Mouse (Mus musculus): ENCODE results near the gene H2afy. TPM values are rescaled to one million over a fixed set of nuclear protein-coding genes. Genes with fewer than 3 reads are reported as not detected.
"Not testable (repeated sequence)": the region's sequence is repeated elsewhere in the genome, so short reads cannot be mapped to it uniquely, and the experiment has no call there.

The H2afy gene
- total RNA-seq, 2 experiments from 2014 or later: 930 to 1,485 TPM

DNA sequence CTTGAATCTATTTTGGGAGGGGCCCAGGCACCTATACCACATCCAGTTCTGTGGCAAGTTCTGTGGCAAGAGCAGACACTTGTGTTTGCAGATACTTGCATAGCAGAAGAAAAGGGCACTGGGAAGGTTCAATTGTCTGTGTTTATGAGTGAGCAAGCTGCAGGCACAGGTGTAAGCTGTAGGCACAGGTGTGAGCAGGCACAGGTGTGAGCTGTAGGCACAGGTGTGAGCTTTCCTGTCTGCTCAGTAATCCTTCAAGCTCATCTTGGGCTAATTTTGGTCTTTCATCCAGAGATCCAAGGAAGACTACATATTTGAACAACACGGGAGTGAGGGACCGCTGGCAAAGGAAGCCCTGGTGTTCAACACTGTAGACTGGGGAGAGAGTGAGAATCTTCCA, 56.5 kb downstream of the H2afy start:
- ATAC-seq (replicated peaks; ENCODE audit: poor library complexity, severe bottlenecking): no peak

DNA sequence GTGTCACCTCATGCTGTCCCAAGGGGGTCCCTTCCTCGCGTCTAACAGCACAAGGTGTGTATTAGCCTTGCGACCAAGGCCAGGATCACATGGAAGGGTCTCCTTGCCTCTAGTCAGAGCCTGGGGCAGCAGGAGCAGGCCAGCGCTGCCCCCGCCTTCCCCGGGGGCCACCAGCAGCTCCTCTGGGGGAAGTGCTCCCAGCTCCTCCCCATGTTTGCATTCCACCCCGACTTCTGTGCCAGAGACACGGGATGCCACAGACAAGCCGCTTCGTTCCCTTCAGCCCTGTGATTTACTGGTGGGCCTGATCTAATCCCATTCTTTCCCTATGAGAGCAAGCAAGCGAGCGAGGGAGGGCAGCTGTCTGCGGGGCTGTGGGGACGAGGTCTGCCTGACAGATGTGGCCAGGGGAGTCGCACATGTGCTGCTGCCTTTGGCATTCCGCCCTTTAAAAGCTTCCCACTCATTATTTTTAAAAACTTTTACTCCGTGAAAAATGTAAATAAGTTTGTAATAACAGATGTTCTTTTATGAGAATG, 57.4 kb downstream of the H2afy start:
- no peak for ATAC-seq (replicated peaks; ENCODE audit: poor library complexity, severe bottlenecking)

DNA sequence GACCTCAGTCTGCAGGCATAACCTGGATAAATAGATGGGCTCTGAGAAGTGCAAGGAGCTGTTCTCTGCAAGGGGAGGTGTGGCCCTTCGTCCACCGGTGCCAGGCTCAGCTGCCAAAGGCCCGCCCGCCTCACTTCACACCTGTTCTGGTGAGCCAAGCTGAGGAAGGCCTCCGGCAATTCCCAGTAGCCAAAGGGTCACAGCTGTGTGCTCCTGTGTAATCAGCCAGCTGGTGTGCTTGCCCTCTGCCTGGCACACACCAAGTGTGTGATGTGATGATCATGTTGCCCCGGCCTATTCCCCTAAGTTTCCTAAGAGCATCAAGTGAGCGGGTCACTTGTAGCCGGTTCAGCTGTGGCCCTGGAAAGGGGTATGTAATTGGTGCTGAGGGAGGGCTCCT, 60.2 kb downstream of the H2afy start:
- no peak for ATAC-seq (replicated peaks; ENCODE audit: poor library complexity, severe bottlenecking)

DNA sequence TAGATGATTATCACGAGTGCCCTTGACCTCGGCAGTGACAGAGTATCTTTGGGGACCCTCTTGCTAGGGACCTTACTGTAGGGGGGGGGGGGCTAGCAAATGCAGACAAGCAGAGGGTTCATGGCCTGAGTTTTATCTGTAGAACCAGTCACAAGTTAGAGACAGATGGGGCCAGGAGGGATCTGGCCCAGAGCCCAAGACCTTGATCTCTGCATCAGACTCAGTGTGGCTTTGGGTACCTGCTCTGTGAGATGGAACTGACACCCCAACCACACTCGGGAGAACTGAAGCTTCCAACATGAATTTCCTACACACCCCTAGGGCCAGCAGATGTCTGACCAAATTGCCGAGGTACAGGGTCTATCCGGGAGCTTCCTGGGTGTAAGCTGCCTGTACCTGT, 63.0 kb downstream of the H2afy start:
- ATAC-seq (replicated peaks; ENCODE audit: poor library complexity, severe bottlenecking): no peak

DNA sequence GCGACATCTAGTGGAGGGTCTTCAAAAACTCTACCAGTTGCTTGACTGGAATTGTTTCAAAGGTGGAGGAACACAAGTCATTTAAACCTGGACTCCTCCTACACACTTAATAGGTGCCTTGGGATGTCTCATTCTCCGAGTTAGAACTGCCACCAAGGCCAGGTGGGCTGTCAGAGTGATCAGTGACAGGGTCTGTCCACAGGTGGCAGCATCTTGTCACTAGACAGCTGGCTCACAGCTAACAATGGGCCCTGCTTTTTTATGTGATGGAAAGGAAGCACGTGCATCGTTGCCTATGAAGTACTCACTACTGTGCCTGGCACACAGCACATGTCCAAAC, 63.9 kb downstream of the H2afy start:
- ATAC-seq (replicated peaks; ENCODE audit: poor library complexity, severe bottlenecking): no peak

DNA sequence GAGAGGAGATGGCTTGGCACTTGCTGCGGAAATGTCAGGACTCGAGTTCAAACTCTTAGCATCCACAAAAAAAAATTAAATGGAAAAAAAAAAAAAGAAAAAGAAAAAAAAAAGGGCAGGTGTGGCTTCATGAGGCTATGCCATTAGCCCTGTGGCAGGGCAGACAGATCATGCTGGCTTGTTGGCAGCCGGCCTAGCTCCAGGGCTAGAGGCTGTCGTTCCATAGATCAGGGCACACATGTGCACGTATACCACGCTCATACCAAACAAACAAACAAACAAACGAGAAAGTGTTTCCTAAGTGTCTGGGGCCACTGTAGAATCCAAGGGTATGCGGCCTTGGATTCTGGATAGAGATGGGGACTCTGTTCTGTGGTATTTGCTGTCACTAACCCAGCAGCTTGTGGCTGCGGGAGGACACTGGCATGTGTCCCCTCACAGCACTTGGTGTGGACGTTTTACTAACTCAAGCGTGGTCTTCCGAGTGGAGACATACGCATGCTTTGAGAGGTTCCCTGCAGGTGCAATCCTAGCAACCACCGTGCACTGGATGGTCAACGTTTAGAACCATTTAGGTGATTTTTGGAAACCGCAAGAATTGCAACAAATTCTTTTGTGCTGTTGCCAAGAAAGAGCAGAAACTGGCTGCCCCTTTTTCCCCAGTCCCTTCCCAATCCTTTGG, 64.4 kb downstream of the H2afy start:
- no peak for ATAC-seq (replicated peaks; ENCODE audit: poor library complexity, severe bottlenecking)

DNA sequence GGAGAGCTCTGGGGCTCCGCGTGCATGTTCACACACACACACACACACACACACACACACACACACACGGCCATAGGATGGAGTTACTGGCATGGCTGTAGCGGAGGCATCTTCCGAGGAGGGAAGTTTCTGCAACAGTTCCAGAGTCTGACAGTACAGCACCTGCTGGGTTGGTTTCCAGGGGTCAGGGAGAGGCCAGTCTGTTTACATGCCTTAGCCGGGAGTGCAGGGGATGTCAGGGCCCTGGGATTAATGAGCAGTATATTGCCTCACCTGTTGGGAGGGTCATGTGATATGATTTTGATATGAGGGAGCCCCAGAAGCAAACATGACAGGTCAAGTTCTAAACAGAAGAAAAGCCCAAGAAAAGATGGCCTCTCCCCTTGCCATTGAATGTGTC, 66.5 kb downstream of the H2afy start:
- ATAC-seq (replicated peaks; ENCODE audit: poor library complexity, severe bottlenecking): no peak

DNA sequence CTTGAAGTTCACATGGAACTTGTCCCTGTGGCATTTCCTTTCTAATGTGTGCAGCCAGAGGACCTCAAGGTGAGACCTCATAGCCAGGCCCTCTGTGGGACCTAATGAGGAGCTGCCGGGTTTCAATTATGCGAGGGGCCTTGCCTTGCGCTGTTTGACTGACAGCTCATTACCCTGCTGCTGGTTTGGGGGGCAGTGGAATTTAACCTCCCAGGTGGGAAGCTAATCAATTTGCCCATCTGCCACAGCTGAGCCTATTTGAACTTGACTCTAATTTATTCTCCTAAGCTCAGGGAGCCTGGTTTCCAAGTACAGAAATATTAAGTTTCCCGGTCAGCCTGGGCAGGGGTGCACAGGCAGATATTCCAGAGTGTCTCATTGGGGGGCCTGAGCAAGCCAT, 67.6 kb downstream of the H2afy start:
- no peak for ATAC-seq (replicated peaks; ENCODE audit: poor library complexity, severe bottlenecking)

DNA sequence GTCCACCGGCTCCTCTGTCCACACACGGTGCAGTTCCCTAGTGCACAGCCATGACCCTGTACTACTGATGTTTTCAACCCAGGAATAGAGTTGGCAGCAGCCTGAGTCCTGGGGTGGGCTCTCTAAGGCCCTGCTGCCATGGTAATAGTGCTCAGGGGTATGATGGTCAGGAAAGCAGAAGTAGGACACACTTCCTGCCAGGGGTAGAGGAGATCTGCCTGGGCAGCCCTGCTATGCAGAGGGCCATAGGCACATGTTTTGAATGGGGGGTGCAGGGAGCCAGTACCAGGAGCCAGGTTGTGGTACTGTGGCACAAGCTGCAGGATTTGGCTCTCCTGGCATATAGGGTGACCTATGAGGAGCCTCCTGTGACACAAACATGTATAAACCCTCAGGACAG, 69.3 kb downstream of the H2afy start:
- peak; percentile 37 for ATAC-seq (replicated peaks; ENCODE audit: poor library complexity, severe bottlenecking)

DNA sequence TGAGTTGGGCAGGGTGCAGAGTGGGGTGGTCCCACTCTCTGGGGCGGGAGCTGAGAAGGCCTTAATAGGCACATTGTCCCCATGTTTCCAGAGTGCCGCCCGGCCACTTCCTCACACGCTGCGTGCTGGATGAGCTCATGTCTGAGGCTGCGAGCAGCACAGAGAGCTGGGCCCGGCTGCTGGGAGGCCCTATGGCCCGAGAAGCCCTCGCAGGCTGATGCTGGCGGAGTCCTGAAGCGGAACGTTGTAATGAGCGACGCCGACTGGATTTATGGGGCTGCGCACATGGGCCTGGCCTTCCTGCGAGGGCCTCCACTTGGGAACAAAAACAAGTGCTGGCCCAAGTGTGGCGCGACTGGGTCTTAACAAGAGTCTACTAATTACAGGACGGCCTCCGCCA, 70.0 kb downstream of the H2afy start:
- ATAC-seq (replicated peaks; ENCODE audit: poor library complexity, severe bottlenecking): no peak

DNA sequence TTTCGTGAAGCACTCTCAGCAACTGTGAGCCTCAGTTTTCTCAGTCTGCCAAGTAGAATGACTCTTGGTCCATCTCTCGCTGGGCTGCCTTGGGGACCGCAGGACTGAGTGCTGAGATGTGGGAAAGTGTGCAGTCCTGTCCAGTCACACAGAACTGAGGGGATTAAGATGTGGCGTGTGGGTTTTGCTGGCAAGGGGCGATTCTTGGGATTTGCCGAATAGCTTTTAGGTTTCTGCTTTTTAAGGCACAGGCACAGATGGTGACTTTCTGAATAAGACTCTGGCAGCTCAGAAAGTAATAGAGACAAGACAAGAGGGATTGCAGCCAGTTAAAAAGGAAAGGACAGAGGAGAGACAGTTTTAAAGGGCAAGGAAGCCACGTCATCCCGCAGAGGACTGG, 78.4 kb downstream of the H2afy start:
- no peak for ATAC-seq (replicated peaks; ENCODE audit: poor library complexity, severe bottlenecking)

DNA sequence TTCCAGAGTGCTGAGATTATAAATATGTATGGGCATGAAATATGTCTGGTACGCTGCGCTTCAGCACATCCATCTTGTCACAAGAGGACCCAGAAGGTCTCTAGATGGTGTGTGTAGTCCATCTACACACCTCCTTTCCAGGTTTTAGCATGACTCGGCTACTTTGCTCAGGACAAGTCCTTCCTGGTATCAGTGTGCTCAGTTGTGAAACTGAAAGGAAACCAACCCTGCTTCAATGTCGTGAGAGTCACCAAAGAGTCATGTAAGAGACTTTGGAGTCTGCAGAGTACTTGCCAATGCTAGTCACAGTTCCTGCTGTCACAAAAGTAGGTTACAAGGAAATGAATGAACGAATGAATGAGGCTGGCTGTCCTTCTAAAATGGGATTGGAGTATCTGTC, 80.4 kb downstream of the H2afy start:
- 0 out of 2 replicates have a peak, but pooled peaks have one; percentile 31 for ATAC-seq (replicated peaks; ENCODE audit: poor library complexity, severe bottlenecking)

DNA sequence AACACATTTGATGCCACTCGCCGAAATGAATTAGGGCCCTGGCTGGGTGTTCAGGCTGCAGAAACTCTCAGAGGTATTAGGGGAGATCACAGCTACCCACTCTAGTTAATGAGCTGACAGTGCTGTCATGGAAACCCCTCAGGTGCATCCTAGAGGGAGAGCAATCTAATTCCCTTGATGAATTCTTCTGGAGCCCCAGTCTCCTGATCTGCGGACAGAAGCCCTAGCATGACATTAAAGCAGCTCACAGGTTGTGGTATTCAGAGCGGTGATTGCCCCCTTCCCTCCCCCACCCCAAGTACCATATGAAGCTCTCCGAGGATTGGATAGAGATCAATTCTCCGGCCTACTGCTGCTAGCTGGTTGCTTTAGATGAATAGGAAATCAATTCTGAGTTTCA, 82.1 kb downstream of the H2afy start:
- no peak for ATAC-seq (replicated peaks; ENCODE audit: poor library complexity, severe bottlenecking)

DNA sequence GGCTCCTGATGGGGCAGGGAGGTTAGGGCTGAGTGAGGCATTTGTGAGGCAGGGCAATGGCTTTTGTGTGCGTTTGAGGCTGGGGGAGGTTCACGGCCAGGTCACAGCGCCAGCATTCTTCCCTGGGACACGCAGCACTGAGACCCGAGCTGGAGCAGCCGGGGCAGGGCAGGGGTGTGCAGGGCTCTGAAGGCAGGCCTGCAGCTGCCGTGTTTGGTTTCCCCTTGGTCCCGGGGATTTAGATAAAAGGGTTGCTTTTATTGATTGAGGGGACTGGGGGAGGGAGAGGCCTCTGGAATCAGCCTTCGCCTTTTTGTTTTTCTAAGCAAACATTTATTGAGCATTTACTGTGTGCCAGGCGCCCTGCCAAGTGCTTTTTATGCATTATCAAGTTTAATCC, 83.4 kb downstream of the H2afy start:
- ATAC-seq (replicated peaks; ENCODE audit: poor library complexity, severe bottlenecking): no peak

DNA sequence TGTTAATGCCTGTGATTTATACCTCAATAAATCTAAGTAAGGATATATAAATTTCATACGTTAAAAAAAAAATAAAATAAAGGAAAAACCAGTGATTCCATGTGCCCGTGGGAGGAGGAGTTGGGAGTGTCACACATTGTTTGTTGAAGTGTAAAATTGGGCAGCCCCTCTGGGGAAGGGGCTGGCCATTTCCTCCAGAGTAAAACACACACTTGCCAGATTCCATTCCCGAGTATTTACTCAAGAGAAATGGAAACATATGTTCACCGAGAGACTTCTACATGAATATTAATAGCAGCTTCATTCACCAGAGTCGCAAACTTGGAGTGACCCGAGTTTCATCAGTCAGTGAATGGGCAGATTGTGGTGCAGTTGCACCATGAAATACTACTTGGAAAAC, 85.9 kb downstream of the H2afy start:
- no peak for ATAC-seq (replicated peaks; ENCODE audit: poor library complexity, severe bottlenecking)

DNA sequence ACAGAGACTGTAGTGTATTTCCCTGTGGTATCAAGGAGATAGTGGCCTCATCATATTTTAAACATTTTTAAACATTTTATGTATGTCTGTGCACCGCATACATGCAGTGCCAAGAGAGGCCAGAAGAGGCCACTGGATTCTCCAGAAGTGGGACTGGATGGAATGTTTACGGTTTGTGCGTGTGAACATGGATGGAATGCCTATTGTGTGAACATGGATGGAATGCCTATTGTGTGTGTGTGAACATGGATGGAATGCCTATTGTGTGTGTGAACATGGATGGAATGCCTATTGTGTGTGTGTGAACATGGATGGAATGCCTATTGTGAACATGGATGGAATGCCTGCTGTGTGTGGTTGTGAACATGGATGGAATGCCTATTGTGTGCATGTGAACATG, 93.9 kb downstream of the H2afy start:
- no peak for ATAC-seq (replicated peaks; ENCODE audit: poor library complexity, severe bottlenecking)

DNA sequence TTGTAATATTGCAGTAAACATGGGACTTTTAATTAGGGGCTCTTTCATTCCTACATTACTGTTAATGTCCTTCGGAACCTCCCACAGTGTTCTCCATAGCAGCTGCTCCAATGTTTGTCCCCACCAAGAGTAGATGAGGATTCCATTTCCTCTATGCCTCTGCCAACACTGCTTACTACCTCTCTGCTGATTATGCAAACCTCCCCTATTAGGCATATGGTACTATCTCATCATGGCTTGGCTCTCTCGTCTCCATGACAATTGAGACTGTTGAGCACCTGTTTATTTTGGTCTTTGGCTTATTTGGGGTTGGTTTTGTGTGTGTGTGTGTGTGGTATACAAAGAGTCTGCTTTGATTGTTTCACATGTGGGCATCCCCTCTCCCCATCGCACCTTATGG, 95.5 kb downstream of the H2afy start:
- no peak for ATAC-seq (replicated peaks; ENCODE audit: poor library complexity, severe bottlenecking)

DNA sequence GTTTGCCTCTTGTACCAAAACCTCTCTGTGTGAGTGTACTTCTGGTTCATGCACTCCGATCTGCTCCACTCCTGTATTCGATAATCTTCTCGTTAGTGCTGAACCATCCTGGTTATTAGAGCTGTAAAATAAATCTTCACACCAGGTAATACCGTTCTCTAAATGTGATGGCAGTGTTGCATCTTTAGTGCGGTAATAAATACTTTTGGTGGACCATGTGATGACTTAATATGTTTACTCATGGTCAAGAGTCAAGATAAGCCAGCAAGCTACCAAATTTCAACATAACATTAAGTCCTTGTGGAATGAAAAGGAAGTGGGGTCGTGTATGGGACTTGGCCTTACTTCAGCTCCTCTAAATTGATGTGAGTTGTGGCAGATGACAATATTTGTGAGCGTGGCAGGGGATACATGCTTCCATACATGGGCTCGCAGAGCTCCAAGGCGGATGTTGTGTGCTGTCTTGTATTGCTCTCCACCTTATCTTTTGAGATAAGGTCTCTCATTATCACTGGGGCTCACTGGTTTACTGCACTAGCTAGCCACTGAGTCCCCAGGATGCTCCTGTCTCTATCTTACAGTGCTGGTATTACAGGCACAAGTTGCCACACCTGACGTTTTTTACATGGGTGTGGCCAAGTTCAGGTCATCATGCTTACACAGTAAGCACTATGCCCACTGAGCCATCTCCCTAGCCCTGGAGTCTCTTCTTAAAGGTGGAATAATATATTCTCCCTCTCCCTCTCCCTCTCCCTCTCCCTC, 96.4 kb downstream of the H2afy start:
- no peak for ATAC-seq (replicated peaks; ENCODE audit: poor library complexity, severe bottlenecking)

DNA sequence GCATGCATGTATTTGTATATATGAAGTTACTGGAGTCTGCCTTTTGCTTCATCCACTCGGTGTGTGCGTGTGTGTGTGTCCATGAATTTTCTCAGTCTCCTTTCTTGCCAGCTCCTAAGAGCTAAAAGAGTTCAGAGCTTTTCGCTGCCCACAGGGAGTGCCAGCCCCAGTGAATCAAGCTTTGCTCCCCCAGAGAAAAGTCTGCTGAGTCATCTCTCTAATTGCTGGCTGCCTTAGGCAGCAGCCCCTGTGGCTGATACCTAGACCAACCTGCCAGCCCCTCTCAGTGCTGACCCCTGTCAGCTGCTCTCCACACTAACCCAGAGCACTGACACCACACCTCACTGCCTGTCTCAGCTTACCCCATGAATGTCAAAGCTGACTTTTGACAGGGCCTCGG, 107.2 kb downstream of the H2afy start:
- ATAC-seq (replicated peaks; ENCODE audit: poor library complexity, severe bottlenecking): no peak

DNA sequence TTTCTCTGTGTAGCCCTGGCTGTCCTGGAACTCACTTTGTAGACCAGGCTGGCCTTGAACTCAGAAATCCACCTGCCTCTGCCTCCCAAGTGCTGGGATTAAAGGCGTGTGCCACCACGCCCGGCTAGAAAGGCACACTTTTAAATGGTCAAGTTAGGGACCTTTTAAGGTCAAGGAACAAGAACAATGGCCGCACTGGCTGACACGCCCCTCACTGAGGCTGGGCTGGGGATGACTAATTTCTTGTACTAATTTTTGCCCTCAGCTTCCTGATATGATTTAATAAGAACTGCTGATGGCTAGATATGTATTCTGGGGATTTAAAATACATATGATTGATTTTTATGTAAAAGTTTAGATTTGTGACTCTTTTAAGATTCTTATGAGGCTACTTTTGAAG, 108.2 kb downstream of the H2afy start:
- not testable (repeated sequence) for ATAC-seq (replicated peaks; ENCODE audit: poor library complexity, severe bottlenecking)

DNA sequence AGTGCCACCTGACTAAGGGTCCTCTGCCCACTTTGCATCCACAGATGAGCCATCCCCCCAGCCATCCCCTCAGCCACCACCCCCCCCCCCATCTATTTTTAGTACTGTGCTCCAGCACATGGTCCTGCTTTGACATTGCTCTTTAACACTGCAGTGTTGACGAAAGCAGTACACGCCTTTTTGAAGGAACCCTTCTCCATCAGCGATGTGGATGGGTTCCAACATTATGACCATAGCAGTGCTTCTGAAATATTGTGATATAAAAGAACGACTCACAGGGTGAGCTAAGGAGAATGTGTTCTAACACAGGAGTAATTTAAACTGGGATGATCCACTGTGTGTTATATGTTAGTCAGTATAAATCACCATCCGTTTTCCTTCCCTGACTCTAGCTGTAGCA, 109.5 kb downstream of the H2afy start:
- ATAC-seq (replicated peaks; ENCODE audit: poor library complexity, severe bottlenecking): no peak

DNA sequence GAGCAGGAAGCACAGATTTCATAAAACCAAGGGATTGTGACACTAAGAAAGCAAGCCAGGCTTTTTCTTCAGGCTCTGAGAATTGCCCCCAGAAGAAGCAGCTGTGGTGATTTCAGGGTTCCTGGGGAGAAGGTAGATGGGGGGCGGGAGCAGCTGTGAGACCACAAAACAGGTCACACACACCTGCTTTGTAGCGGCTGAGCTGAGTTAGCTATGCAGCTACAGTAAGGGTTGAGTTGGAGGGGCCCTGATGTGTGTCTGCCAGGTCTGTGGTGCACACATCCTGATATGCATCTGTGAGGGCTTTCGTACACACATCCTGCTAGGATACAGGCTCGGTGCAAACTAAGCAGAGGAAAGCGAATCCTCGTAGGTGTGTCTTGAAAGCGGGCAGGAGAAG, 110.1 kb downstream of the H2afy start:
- no peak for ATAC-seq (replicated peaks; ENCODE audit: poor library complexity, severe bottlenecking)

All from granulocyte monocyte progenitor cell, adult 5-6 weeks (primary cell).